Mouse (Mus musculus) myocyte (in vitro differentiated cells): Measurements from ENCODE around the gene Plekhh2.

Source experiments
- MAX ChIP-seq: IDR thresholded peaks from one replicate; pipeline ENCODE4 v1.6.1; 2011; ENCODE audit warnings: low read depth, mild to moderate bottlenecking, control low read depth
- MYOD1 ChIP-seq, 3 experiments: IDR thresholded peaks; one replicate each; pipeline ENCODE4 v1.6.1; 2011; ENCODE audit warnings: control low read depth in 2 of 3, low read depth in 2 of 3, mild to moderate bottlenecking in 2 of 3, moderate library complexity in 1 of 3; ENCODE audit not compliant: insufficient read length in 2 of 3, control insufficient read depth in 1 of 3
- MYOG ChIP-seq, 3 experiments: IDR thresholded peaks; one replicate each; pipeline ENCODE4 v1.6.1; 2011; ENCODE audit warnings: control low read depth in 2 of 3, low read depth in 2 of 3, mild to moderate bottlenecking in 2 of 3; ENCODE audit not compliant: insufficient read length in 2 of 3, control insufficient read depth in 1 of 3, insufficient read depth in 1 of 3
- POLR2A ChIP-seq: IDR thresholded peaks from one replicate; pipeline ENCODE4 v1.6.1; 2011; ENCODE audit warnings: low read depth, mild to moderate bottlenecking, control low read depth, moderate library complexity; ENCODE audit not compliant: insufficient read length
- POLR2AphosphoS2 ChIP-seq: IDR thresholded peaks from one replicate; pipeline ENCODE4 v1.6.1; 2011; ENCODE audit warnings: low read depth, control low read depth; ENCODE audit not compliant: insufficient read length
- TCF12 ChIP-seq: IDR thresholded peaks from one replicate; pipeline ENCODE4 v1.6.1; 2011; ENCODE audit warnings: mild to moderate bottlenecking, control low read depth; ENCODE audit not compliant: poor library complexity, insufficient read depth, severe bottlenecking

GRCm38 (mm10) chr17:84665691-84666090, 154.0 kb downstream of the Plekhh2 start:
- TF ChIP-seq POLR2A (no peak), MYOG (IDR thresholded peaks at IDR 0.05; ENCODE audit: control insufficient read depth in 1 of 3, insufficient read depth in 1 of 3, insufficient read length in 2 of 3, low read depth in 2 of 3) (no peak), TCF12 (no peak), POLR2AphosphoS2 (no peak), MYOD1 (IDR thresholded peaks at IDR 0.05; ENCODE audit: control insufficient read depth in 1 of 3, insufficient read length in 2 of 3, low read depth in 2 of 3) (no peak), MAX (no peak)
